Mouse (Mus musculus) myocyte (in vitro differentiated cells): ENCODE data around the gene Dusp6.

Experiments
- MYOD1 ChIP-seq, 3 experiments: IDR thresholded peaks; one replicate each; pipeline ENCODE4 v1.6.1; 2011; ENCODE audit warnings: control low read depth in 2 of 3, low read depth in 2 of 3, mild to moderate bottlenecking in 2 of 3, moderate library complexity in 1 of 3; ENCODE audit not compliant: insufficient read length in 2 of 3, control insufficient read depth in 1 of 3
- POLR2A ChIP-seq: IDR thresholded peaks from one replicate; pipeline ENCODE4 v1.6.1; 2011; ENCODE audit warnings: low read depth, mild to moderate bottlenecking, control low read depth, moderate library complexity; ENCODE audit not compliant: insufficient read length
- TCF12 ChIP-seq: IDR thresholded peaks from one replicate; pipeline ENCODE4 v1.6.1; 2011; ENCODE audit warnings: mild to moderate bottlenecking, control low read depth; ENCODE audit not compliant: poor library complexity, insufficient read depth, severe bottlenecking
- TCF3 ChIP-seq: IDR thresholded peaks from one replicate; pipeline ENCODE4 v1.6.1; 2011; ENCODE audit warnings: low read depth, control low read depth; ENCODE audit not compliant: insufficient read length

GRCm38 (mm10) chr10:99287206-99287605 is 24.2 kb downstream of the Dusp6 start:
- TF ChIP-seq POLR2A: no peak
- TF ChIP-seq TCF3: no peak
- TF ChIP-seq MYOD1 (IDR thresholded peaks at IDR 0.05; ENCODE audit: control insufficient read depth in 1 of 3, insufficient read length in 2 of 3, low read depth in 2 of 3): no peak
- no peak for TF ChIP-seq TCF12
